Mouse (Mus musculus): ENCODE data around the gene Anpep. TPM values are rescaled to one million over a fixed set of nuclear protein-coding genes. Genes with fewer than 3 reads are reported as not detected.

The Anpep gene
- polyA plus RNA-seq (2012; rRNA removed): 86.7 and 119 TPM in 2 replicates

GRCm38 (mm10) chr7:79860811-79861210, at the start of gene Anpep:
Gene Anpep (minus strand): TSS chr7:79861059.

GRCm38 (mm10) chr7:79810611-79811506, 50.0 kb downstream of the Anpep start, which contains the start of gene Mesp2:
Gene Mesp2 (plus strand): TSS chr7:79810727.

GRCm38 (mm10) chr7:79793688-79794087, 67.2 kb downstream of the Anpep start, which contains the start of gene Mesp1:
Gene Mesp1 (minus strand): TSS chr7:79793788.

Other genes starting within 250 kb of the Anpep start
- 0.14 TPM in 1 of 2 replicates, not detected in the other for gene Rhcg, start 243.4 kb downstream of the Anpep start, polyA plus RNA-seq (2012; rRNA removed)
- 0.35 and 0.48 TPM in 2 replicates for gene Ticrr, start 200.9 kb downstream of the Anpep start, polyA plus RNA-seq (2012; rRNA removed)
- 0.94 and 0.96 TPM in 2 replicates for gene Kif7, start 145.3 kb downstream of the Anpep start, polyA plus RNA-seq (2012; rRNA removed)
- 7.0 and 11.7 TPM in 2 replicates for gene Plin1, start 128.2 kb downstream of the Anpep start, polyA plus RNA-seq (2012; rRNA removed)
- 5.8 and 6.7 TPM in 2 replicates for gene Pex11a, start 117.9 kb downstream of the Anpep start, polyA plus RNA-seq (2012; rRNA removed)
- gene Wdr93, start 117.9 kb downstream of the Anpep start, polyA plus RNA-seq (2012; rRNA removed): 0.04 and 0.30 TPM in 2 replicates
- gene Mesp1, start 67.3 kb downstream of the Anpep start, polyA plus RNA-seq (2012; rRNA removed): 0.40 and 1.3 TPM in 2 replicates
- 2.2 and 2.5 TPM in 2 replicates for gene Mesp2, start 50.3 kb downstream of the Anpep start, polyA plus RNA-seq (2012; rRNA removed)
- 6.0 and 6.6 TPM in 2 replicates for gene Ap3s2, start 59.6 kb upstream of the Anpep start, polyA plus RNA-seq (2012; rRNA removed)
- 6.4 and 7.7 TPM in 2 replicates for gene Arpin, start 74.3 kb upstream of the Anpep start, polyA plus RNA-seq (2012; rRNA removed)
- gene Zfp710, start 163.8 kb upstream of the Anpep start, polyA plus RNA-seq (2012; rRNA removed): 18.7 and 26.2 TPM in 2 replicates